Mouse (Mus musculus): Measurements from ENCODE around the gene Dclre1a.
"Not testable (repeated sequence)": the region's sequence is repeated elsewhere in the genome, so short reads cannot be mapped to it uniquely, and the experiment has no call there.

The Dclre1a gene

DNA sequence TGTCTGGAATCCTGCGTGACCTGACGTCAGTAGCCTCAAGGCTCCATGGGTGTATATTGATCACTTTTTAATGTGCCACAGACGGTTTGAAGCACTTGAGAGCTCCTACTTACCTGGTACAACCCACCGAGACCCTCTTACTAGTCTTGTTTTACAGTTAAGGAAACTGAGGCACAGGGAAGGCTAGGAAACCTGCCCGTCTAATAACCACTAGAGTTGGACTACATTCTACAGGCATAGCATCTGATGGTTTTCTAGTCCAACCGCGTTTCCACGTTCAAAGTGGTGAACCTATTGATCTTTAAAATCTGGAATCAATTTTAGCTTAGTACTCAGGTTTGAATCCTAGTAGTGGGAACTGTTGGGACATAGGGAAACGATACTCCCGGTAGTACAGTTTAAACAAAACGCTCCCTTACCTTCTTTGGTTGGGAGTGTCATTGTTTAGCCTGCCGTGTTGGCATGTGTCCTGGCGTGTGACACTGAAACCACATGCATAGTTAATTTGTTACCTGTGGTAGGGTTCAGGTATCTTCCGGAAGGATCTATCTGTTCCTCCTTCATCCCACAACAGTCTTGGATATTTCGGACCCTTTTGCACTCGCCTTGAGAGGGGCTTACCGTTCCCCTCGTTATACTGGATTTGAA lies 1.1 kb upstream of the Dclre1a start:
- in situ Hi-C loops (cut with MboI, MseI): no loop called here

- in situ Hi-C loops (cut with MboI, MseI): no loop called here
Measured at GRCm38 (mm10) chr19:56548230-56549032, 409 bp upstream of the Dclre1a start, which contains the start of gene Nhlrc2. TSS of gene Nhlrc2 (plus strand) at chr19:56548261.

DNA sequence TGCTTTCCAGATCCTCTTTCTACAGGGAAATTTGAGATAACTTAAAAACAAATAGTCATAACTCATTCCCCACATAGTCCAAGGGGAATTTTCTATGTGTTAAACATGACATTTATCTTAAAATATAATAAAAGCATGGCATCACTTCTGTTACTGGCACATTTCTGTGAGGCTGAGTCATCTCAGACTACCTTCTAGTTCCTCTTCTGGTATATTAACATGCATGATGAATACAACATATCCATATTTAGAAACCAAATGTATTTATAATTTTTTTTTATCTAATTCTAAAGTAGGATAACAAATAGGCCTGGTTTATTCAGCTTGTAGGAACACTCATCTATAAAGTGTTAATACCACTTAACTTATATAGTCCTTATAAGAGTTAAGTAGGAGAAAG lies 2.0 kb downstream of the Dclre1a start:
- in situ Hi-C loops (cut with MboI, MseI): no loop called here

DNA sequence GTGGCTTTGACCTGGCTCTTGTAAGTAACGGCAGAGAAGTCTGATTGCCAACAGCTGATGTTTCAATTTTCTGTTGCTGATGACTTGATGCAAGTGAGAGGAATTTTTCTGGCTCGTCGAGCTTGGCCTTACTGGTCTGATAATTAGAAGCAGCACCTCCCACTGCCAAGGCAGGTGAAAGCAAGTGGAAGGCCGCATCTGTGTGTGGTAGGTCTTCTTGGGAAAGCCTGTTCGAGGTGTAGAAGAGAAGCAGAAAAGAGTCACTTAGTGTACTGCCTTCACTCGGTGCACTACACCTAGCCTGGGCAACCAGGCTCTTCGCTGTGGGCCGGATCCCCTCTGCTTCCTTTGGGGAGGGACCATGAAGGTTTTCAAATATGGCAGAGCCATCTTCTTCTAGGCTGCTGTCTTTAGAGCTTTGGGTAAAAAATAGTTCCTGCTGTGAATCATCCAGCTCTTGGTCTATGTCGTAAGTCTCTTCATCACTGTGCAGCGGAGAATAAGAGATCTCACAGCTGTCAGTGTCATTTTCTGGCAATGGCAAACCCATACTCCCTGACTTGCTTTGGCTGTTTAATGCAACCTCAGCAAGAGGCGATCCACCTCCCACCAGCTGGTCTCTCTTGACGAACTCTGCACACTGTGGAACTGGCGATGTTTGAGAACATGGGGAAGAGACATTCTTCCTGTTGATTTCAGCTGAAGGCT lies 3.2 kb downstream of the Dclre1a start:
- in situ Hi-C loops (cut with MboI, MseI): no loop called here

DNA sequence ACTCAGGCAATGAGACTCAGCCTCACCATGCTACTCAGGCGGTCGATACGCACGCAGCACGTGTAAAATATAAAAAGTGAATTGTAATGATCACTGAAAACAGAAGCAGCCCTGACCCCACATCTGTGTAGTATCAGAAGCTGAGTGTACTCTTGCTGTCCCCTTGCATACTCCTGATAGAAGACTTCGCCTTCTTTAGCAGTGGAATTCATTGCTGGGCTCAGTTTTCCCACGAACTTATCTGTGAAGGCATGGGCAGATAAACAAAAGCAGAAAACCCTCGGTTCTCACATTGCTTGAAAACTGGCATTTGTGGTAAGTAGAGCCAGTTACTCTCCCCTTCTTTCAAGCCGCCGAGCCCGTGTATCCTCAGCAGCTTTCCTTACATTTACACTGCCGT lies 4.7 kb downstream of the Dclre1a start:
- in situ Hi-C loops (cut with MboI, MseI): no loop called here

GRCm38 (mm10) chr19:56535765-56536164 lies 12.3 kb downstream of the Dclre1a start:
- in situ Hi-C loops (cut with MboI, MseI): no loop called here

- in situ Hi-C loops (cut with MboI, MseI): no loop called here
Measured at GRCm38 (mm10) chr19:56535064-56535463, 13.0 kb downstream of the Dclre1a start.

GRCm38 (mm10) chr19:56534337-56534736 lies 13.7 kb downstream of the Dclre1a start:
- in situ Hi-C loops (cut with MboI, MseI): no loop called here

DNA sequence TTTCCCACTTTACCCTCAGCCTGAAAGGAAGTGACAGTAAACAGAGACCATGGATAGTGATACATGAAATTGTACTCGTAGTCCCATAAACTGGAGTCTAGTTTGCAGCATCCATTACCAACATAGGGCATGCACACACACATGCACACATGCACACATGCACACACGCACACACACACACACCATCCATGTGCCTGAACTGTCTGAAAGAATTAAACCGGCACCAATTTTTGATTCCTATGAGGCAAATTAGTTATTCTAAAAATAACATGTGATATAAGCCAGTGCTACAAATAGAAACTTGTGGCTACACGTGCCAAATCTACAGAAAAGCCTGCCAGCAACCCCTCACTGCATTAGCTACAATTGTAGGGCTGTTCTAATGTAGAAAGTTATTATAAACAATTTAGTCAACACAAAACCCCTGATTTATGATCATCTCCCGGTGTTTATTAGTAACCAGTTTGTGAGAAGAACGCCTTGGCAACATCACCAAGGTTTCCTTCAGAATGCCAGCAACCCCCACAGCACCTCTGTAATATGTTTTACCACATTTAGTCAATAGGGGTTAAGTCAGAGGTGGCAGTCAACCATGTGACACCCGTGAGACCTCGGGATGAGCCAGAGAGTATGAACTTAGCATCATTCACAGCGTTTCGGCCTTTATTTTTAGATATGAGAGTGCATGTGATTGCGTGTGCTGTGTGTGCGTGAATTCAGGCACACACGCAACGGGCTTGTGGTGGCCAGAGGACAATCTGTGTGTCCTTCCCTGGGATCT lies 14.5 kb downstream of the Dclre1a start:
- in situ Hi-C loops (cut with MboI, MseI): no loop called here

GRCm38 (mm10) chr19:56531251-56531650 lies 16.8 kb downstream of the Dclre1a start:
- in situ Hi-C loops (cut with MboI, MseI): no loop called here

- in situ Hi-C loops (cut with MboI, MseI): not testable (repeated sequence)
Measured at GRCm38 (mm10) chr19:56530529-56530928, 17.5 kb downstream of the Dclre1a start.

GRCm38 (mm10) chr19:56519408-56519807 lies 28.6 kb downstream of the Dclre1a start:
- in situ Hi-C loops (cut with MboI, MseI): not testable (repeated sequence)

DNA sequence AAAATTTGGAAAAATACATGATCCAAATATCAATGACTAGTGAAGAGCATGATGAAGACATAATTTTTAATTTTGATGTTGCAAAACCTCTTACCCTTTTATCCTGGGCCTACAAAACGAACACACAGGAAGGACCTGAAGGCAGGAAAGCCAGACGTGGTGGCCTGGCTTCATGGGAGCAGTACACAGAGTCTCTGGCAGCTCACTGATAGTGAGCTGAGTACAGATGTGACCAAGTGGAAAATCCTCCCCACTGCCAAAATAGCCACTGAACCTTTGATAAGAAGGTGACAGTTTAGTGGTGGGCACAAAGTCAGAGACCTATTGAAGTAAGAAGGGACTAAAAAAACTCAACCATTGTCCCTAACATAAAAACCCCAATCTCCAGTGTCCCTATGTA lies 34.5 kb downstream of the Dclre1a start:
- in situ Hi-C loops (cut with MboI, MseI): not testable (repeated sequence)

GRCm38 (mm10) chr19:56511207-56511606 lies 36.8 kb downstream of the Dclre1a start:
- in situ Hi-C loops (cut with MboI, MseI): not testable (repeated sequence)

DNA sequence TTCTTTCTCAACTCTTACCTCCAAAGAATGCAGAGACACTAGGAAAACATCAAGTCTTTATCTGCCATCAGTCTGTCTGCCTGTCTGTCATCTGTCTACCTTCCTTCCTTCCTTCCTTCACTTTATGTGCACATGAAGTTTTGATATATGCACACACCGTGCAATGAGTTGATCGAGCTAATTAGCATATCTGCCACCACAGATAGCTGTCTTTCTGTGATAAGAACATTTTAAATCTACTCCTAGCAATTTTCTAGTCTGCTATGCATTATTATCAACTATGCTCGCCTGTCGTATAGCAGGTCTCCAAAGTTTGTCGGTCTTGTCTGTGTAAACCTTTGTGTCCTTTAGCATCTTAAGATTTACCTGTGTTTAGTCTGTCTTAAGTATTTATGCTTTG lies 44.5 kb downstream of the Dclre1a start:
- in situ Hi-C loops (cut with MboI, MseI): not testable (repeated sequence)

DNA sequence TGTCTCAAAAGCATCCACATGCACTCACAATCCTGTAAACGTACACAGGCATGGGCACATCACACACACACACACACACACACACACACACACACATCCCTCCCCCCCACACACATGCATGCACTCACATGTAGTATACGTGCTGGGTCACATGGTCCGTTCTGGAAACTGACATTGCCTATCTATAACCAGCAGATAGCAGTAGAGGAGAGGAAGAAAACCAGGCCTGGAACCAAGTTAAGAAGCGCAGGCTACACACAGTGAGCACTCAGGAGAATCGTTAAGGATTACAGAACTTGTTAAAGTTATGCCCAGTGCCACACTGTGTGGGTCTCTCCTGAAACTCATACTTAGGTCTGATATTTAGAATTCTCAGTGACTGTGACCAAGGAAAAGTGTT lies 45.0 kb downstream of the Dclre1a start:
- in situ Hi-C loops (cut with MboI, MseI): not testable (repeated sequence)

- in situ Hi-C loops (cut with MboI, MseI): not testable (repeated sequence)
Measured at GRCm38 (mm10) chr19:56494157-56494556, 53.9 kb downstream of the Dclre1a start.

- in situ Hi-C loops (cut with MboI, MseI): loop anchor here (10.0 kb wide), 1 partner anchor 1985 kb away; no protein-coding TSS in a partner anchor
Measured at GRCm38 (mm10) chr19:56489601-56490000, 58.4 kb downstream of the Dclre1a start.

DNA sequence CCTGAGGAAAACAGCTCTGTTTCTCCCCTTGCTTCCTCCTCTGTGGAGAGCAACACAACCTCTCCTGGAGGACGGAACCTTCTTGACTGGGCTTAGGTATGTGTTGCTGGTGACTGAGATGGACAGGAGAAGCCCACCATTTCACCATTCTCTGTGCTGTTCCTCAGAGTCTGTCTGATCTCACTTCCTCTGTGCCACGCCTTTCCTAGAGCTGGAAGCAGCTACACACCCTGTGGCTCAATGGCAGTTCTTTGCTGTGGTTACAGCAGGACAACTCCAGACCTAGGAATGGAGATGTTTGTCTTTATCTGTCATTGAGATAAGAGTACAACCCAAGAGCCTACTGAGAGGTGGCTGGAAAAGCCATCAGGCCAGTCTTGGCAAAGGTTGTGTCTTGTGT lies 60.7 kb downstream of the Dclre1a start:
- in situ Hi-C loops (cut with MboI, MseI): loop anchor here (10.0 kb wide), 1 partner anchor 1987 kb away; no protein-coding TSS in a partner anchor

GRCm38 (mm10) chr19:56486926-56487325 lies 61.1 kb downstream of the Dclre1a start:
- in situ Hi-C loops (cut with MboI, MseI): loop anchor here (10.0 kb wide), 1 partner anchor 1988 kb away; no protein-coding TSS in a partner anchor

Data from T-helper 2 cell (primary cell).